Mouse (Mus musculus): ENCODE data around the gene Copz1. TPM values are rescaled to one million over a fixed set of nuclear protein-coding genes. Genes with fewer than 3 reads are reported as not detected.

Copz1 gene
- polyA plus RNA-seq, 1 experiment: 129 TPM

DNA sequence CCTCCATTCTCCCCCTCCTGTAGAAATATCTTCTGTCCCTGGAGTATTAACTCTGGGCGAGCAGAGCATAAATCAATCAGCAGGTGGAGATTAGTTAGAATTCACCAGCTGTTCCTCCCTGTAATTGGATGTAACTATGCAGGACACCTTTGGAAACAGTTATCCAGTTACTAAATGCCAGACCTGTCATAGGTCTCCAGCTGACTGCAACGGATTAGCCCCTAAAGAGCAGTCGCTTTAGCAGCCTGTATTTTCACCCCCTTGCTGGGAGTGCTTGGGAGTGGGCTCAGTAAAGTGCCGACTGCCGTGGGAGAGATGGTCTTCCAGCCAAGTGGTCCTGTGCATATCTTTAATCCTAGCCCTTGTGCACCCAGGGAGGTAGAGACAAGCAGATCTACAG is 17.1 kb downstream of the Copz1 start:
- Histone ChIP-seq H3K4me1 (ENCODE audit: control insufficient read depth, insufficient read depth, low read length) (peaks cover 14% of the 10 kb centered on the region), H3K27ac (ENCODE audit: insufficient read depth, low read depth, low read length) (no peak overlapping the region), H3K4me3 (ENCODE audit: insufficient read depth, low read length) (no peak overlapping the region)
- TF ChIP-seq POLR2A (IDR thresholded peaks at IDR 0.05; ENCODE audit: borderline replicate concordance, low read depth, low read length) (no peak), CTCF (IDR thresholded peaks at IDR 0.05; ENCODE audit: low read depth, low read length) (no peak)

GRCm38 (mm10) chr15:103290417-103290816 is 17.9 kb downstream of the Copz1 start:
- H3K4me3 ChIP-seq (ENCODE audit: insufficient read depth, low read length): no peak overlapping the region
- no peak overlapping the region for H3K27ac ChIP-seq (ENCODE audit: insufficient read depth, low read depth, low read length)
- peaks cover 8% of the 10 kb centered on the region for H3K4me1 ChIP-seq (ENCODE audit: control insufficient read depth, insufficient read depth, low read length)
- TF ChIP-seq POLR2A (IDR thresholded peaks at IDR 0.05; ENCODE audit: borderline replicate concordance, low read depth, low read length): no peak
- TF ChIP-seq CTCF (IDR thresholded peaks at IDR 0.05; ENCODE audit: low read depth, low read length): no peak

- TF ChIP-seq POLR2A (IDR thresholded peaks at IDR 0.05; ENCODE audit: borderline replicate concordance, low read depth, low read length): no peak
- Histone ChIP-seq H3K27ac (ENCODE audit: insufficient read depth, low read depth, low read length) (no peak overlapping the region), H3K4me3 (ENCODE audit: insufficient read depth, low read length) (no peak overlapping the region), H3K4me1 (ENCODE audit: control insufficient read depth, insufficient read depth, low read length) (peaks cover 4% of the 10 kb centered on the region)
These were observed 18.3 kb downstream of the Copz1 start for GRCm38 (mm10) chr15:103290843-103291242.

GRCm38 (mm10) chr15:103292673-103293345 is 20.3 kb downstream of the Copz1 start:
- TF ChIP-seq CTCF (IDR thresholded peaks at IDR 0.05; ENCODE audit: low read depth, low read length) (no peak), POLR2A (IDR thresholded peaks at IDR 0.05; ENCODE audit: borderline replicate concordance, low read depth, low read length) (no peak)
- no peaks in the 10 kb centered on the region for H3K4me1 ChIP-seq (ENCODE audit: control insufficient read depth, insufficient read depth, low read length)
- no peak overlapping the region for H3K4me3 ChIP-seq (ENCODE audit: insufficient read depth, low read length)
- no peak overlapping the region for H3K27ac ChIP-seq (ENCODE audit: insufficient read depth, low read depth, low read length)

DNA sequence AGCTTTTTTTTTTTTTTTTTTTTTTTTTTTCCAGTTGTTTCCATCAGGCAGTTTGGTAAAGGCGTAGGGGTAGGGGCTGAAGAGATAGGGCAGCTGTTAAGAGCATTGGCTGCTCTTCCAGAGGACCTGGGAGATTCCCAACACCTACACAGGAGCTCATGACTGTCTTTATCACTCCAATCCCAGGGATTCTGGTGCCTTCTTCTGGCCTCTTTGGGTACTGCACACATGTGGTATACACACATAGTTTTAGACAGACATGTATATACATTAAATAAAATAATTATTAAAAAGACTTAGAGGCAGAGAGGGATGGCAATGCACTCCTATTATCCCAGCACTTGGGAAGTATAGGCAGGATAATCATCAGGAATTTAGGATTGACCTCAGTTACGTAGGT is 20.9 kb downstream of the Copz1 start:
- H3K4me1 ChIP-seq (ENCODE audit: control insufficient read depth, insufficient read depth, low read length): no peaks in the 10 kb centered on the region
- no peak overlapping the region for H3K27ac ChIP-seq (ENCODE audit: insufficient read depth, low read depth, low read length)
- TF ChIP-seq POLR2A (IDR thresholded peaks at IDR 0.05; ENCODE audit: borderline replicate concordance, low read depth, low read length): no peak
- no peak overlapping the region for H3K4me3 ChIP-seq (ENCODE audit: insufficient read depth, low read length)

GRCm38 (mm10) chr15:103294649-103295048 is 22.1 kb downstream of the Copz1 start:
- no peak for TF ChIP-seq POLR2A (IDR thresholded peaks at IDR 0.05; ENCODE audit: borderline replicate concordance, low read depth, low read length)
- TF ChIP-seq CTCF (IDR thresholded peaks at IDR 0.05; ENCODE audit: low read depth, low read length): no peak
- Histone ChIP-seq H3K4me1 (ENCODE audit: control insufficient read depth, insufficient read depth, low read length) (no peaks in the 10 kb centered on the region), H3K27ac (ENCODE audit: insufficient read depth, low read depth, low read length) (no peak overlapping the region), H3K4me3 (ENCODE audit: insufficient read depth, low read length) (no peak overlapping the region)

DNA sequence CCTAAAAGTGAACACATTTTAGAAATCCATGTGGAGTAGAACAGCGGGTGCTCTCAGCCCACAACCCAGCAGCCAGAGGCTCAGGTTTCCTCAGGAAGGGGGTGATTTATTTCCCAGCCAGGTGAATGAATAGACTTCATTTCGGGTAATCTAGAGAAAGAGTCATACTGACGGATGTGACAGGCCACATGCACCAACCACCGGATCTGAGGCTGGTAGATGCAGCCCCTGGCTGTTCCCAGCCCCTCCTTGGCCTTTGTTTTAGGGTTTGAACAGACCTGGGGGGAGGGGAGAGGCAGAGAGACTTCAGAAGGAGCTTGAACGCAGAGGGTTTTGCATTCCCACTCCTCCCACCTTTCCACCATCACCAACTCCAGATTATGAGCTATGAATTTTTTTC is 23.3 kb downstream of the Copz1 start:
- Histone ChIP-seq H3K27ac (ENCODE audit: insufficient read depth, low read depth, low read length) (no peak overlapping the region), H3K4me3 (ENCODE audit: insufficient read depth, low read length) (no peak overlapping the region), H3K4me1 (ENCODE audit: control insufficient read depth, insufficient read depth, low read length) (no peaks in the 10 kb centered on the region)
- TF ChIP-seq CTCF (IDR thresholded peaks at IDR 0.05; ENCODE audit: low read depth, low read length) (no peak), POLR2A (IDR thresholded peaks at IDR 0.05; ENCODE audit: borderline replicate concordance, low read depth, low read length) (no peak)

DNA sequence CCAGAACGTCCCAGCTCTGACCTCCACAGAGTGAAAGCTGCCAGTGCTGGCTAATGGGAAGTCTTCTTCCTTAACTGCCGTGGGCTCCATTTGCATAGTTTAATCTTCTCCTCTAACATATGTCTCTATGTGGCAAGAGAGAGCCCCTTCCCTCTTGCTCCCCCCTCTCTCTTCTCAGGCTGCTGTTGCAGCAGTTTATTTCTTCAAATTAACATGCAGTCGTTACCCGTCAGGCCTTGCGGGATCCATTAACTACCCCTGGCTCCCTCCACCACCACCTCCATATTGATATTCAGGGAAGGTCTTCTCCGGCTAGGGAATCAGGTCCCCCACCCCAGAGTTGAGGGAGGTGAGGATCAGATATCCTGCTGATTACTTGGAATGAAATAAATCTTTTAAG is 24.8 kb downstream of the Copz1 start:
- Histone ChIP-seq H3K27ac (ENCODE audit: insufficient read depth, low read depth, low read length) (no peak overlapping the region), H3K4me3 (ENCODE audit: insufficient read depth, low read length) (no peak overlapping the region), H3K4me1 (ENCODE audit: control insufficient read depth, insufficient read depth, low read length) (0 out of 2 replicates have a peak, but pooled peaks cover 3% of the 10 kb centered on the region)
- no peak for TF ChIP-seq CTCF (IDR thresholded peaks at IDR 0.05; ENCODE audit: low read depth, low read length)
- no peak for TF ChIP-seq POLR2A (IDR thresholded peaks at IDR 0.05; ENCODE audit: borderline replicate concordance, low read depth, low read length)

- no peak for TF ChIP-seq POLR2A (IDR thresholded peaks at IDR 0.05; ENCODE audit: borderline replicate concordance, low read depth, low read length)
- H3K4me1 ChIP-seq (ENCODE audit: control insufficient read depth, insufficient read depth, low read length): 0 out of 2 replicates have a peak, but pooled peaks cover 3% of the 10 kb centered on the region
These were observed 25.5 kb downstream of the Copz1 start for GRCm38 (mm10) chr15:103298026-103298425.

GRCm38 (mm10) chr15:103298861-103299616 is 26.5 kb downstream of the Copz1 start:
- no peak overlapping the region for H3K4me3 ChIP-seq (ENCODE audit: insufficient read depth, low read length)
- peaks cover 11% of the 10 kb centered on the region for H3K4me1 ChIP-seq (ENCODE audit: control insufficient read depth, insufficient read depth, low read length)
- TF ChIP-seq POLR2A (IDR thresholded peaks at IDR 0.05; ENCODE audit: borderline replicate concordance, low read depth, low read length) (no peak), CTCF (IDR thresholded peaks at IDR 0.05; ENCODE audit: low read depth, low read length) (no peak)
- H3K27ac ChIP-seq (ENCODE audit: insufficient read depth, low read depth, low read length): no peak overlapping the region

More at GRCm38 (mm10) chr15:103298026-103298425, 25.5 kb downstream of the Copz1 start:
- no peak overlapping the region for H3K27ac ChIP-seq (ENCODE audit: insufficient read depth, low read depth, low read length)
- no peak overlapping the region for H3K4me3 ChIP-seq (ENCODE audit: insufficient read depth, low read length)

All from bone marrow macrophage, adult 2 months (primary cell).